Mouse (Mus musculus) midbrain, embryonic 12.5 days (tissue): ENCODE results near the gene Rffl. TPM values are rescaled to one million over a fixed set of nuclear protein-coding genes. Genes with fewer than 3 reads are reported as not detected.
A peak's percentile ranks its signal among the peaks of the same experiment; 100 is the strongest.

Experiments used
- ATAC-seq: fragments of 200-750 bp; cut with Nextera tagmentation; 2 replicates; pipeline ENCODE4 v1.8.0; 2017; ENCODE audit warnings: low read depth, moderate TSS enrichment, moderate library complexity; ENCODE audit not compliant: low FRiP score
- H3K27ac ChIP-seq: fragments of 300-500 bp; sonication (generic); replicated peaks from 2 replicates; pipeline ENCODE4 v1.5.1; 2016; ENCODE audit warnings: mild to moderate bottlenecking
- H3K27me3 ChIP-seq: fragments of 300-500 bp; sonication (generic); 2 replicates; pipeline ENCODE4 v1.6.1; 2016; ENCODE audit warnings: mild to moderate bottlenecking
- H3K36me3 ChIP-seq: fragments of 300-500 bp; sonication (generic); 2 replicates; pipeline ENCODE4 v1.6.1; 2016
- H3K4me1 ChIP-seq: fragments of 300-500 bp; sonication (generic); 2 replicates; pipeline ENCODE4 v1.6.1; 2016
- H3K4me2 ChIP-seq: fragments of 300-500 bp; sonication (generic); replicated peaks from 2 replicates; pipeline ENCODE4 v1.6.1; 2016; ENCODE audit warnings: mild to moderate bottlenecking, moderate library complexity
- H3K4me3 ChIP-seq: fragments of 300-500 bp; sonication (generic); 2 replicates; pipeline ENCODE4 v1.5.1; 2016; ENCODE audit warnings: mild to moderate bottlenecking
- H3K9ac ChIP-seq: fragments of 300-500 bp; sonication (generic); replicated peaks from 2 replicates; pipeline ENCODE4 v1.6.1; 2016; ENCODE audit warnings: mild to moderate bottlenecking, moderate library complexity
- H3K9me3 ChIP-seq: fragments of 300-500 bp; sonication (generic); 2 replicates; pipeline ENCODE4 v1.6.1; 2016; ENCODE audit warnings: mild to moderate bottlenecking
- WGBS: fragments of 180-500 bp; shearing (Covaris S2); methylation state at CpG from one replicate; pipeline ENCODE4 v1.1.7; 2016; 5-methylcytosine and 5-hydroxymethylcytosine counted together
- polyA plus RNA-seq: library from polyadenylated mRNA; unstranded; fragments of >200 nt; fragmentation: Nextera tagmentation; extraction: Ambion mirVana; gene quantifications from 2 replicates; pipeline ENCODE4 v1.2.1, GENCODE M21; 2016

The Rffl gene
- polyA plus RNA-seq, 1 experiment from 2014 or later = 8.9 TPM

DNA sequence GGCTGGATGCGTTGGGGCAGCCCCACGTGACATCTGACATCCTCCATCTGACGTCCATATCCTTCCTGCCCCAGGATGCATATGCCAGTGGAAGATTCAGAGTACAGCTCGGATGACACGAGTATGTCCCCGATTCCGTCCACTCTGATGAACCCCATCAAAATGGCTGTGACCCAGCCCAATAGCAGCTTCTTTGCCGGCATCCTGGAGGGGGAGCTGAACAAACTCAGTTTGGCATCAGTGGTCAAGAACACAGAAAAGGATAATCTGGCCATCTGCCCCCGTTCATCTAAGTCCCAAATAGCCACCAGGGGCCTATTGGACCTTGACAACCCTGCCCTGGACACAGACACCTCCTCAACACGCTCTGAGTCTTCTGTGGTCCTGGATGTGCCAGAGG, 26.5 kb upstream of the Rffl start:
- Histone ChIP-seq H3K4me2 (no peak overlapping the region), H3K36me3 (peaks cover 50% of the 10 kb centered on the region), H3K27me3 (peaks cover 2% of the 10 kb centered on the region; the same call in 1 of the 2 replicates)

GRCm38 (mm10) chr11:82891936-82892335, 20.9 kb upstream of the Rffl start, which contains the start of gene Fndc8:
Fndc8 (plus strand) TSS chr11:82892124.
- 0 out of 2 replicates have a peak, but pooled peaks cover under 1% of the 10 kb centered on the region for H3K36me3 ChIP-seq
- H3K27ac ChIP-seq = no peak within 1 kb of the TSS
- H3K27me3 ChIP-seq = peaks cover 12% of the 10 kb centered on the region
- H3K9ac ChIP-seq = no peak within 1 kb of the TSS
- H3K9me3 ChIP-seq = no peaks in the 10 kb centered on the region
- WGBS = 65% methylated on average over 7 of the region's 7 CpGs
- ATAC-seq = no peak
- no peak within 1 kb of the TSS for H3K4me3 ChIP-seq
- H3K4me1 ChIP-seq = peaks cover 12% of the 10 kb centered on the region
- no peak within 1 kb of the TSS for H3K4me2 ChIP-seq

More for the DNA sequence above, 26.5 kb upstream of the Rffl start:
- no peak overlapping the region for H3K9ac ChIP-seq
- no peak overlapping the region for H3K27ac ChIP-seq
- H3K9me3 ChIP-seq = no peaks in the 10 kb centered on the region
- no peak for ATAC-seq
- no peaks in the 10 kb centered on the region for H3K4me1 ChIP-seq
- WGBS = 85% methylated on average over 10 of the region's 10 CpGs
- no peak overlapping the region for H3K4me3 ChIP-seq

DNA sequence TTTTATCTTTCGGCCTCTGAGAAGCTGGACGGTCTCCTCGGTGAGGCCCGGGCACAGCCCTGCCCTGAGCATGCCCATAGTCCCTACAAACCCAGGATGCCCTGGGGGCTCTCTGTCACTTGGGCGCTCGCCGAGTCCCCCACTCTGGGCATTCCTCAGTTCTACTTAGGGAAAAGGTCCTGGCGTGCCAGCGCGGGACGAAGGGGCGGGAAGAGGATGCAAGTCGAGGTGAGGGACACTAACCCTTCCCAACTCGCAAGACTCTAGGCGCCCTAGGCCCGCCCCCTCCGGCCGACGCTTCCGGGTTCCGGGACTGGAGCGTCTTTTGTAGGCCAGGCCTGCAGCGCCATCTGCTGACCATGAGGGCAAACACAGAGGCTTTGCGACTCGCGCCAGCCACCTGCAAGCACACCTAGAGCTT, 19.3 kb upstream of the Rffl start, which contains the start of gene Rad51d:
Gene Rad51d, minus strand, starts transcription at position 273 of the 421 bp plus-strand sequence.
- WGBS = under 1% methylated on average over 26 of the region's 26 CpGs
- peak within 1 kb of the TSS; percentile 42; the same call in 1 of the 2 replicates for H3K27ac ChIP-seq
- peaks cover 12% of the 10 kb centered on the region for H3K27me3 ChIP-seq
- peak; percentile 92 for ATAC-seq
- H3K4me1 ChIP-seq = peaks cover 12% of the 10 kb centered on the region
- H3K36me3 ChIP-seq = no peaks in the 10 kb centered on the region
- peak within 1 kb of the TSS; percentile 72 for H3K9ac ChIP-seq
- H3K4me2 ChIP-seq = peak within 1 kb of the TSS; percentile 79
- H3K4me3 ChIP-seq = peak within 1 kb of the TSS; percentile 71
- H3K9me3 ChIP-seq = no peaks in the 10 kb centered on the region

DNA sequence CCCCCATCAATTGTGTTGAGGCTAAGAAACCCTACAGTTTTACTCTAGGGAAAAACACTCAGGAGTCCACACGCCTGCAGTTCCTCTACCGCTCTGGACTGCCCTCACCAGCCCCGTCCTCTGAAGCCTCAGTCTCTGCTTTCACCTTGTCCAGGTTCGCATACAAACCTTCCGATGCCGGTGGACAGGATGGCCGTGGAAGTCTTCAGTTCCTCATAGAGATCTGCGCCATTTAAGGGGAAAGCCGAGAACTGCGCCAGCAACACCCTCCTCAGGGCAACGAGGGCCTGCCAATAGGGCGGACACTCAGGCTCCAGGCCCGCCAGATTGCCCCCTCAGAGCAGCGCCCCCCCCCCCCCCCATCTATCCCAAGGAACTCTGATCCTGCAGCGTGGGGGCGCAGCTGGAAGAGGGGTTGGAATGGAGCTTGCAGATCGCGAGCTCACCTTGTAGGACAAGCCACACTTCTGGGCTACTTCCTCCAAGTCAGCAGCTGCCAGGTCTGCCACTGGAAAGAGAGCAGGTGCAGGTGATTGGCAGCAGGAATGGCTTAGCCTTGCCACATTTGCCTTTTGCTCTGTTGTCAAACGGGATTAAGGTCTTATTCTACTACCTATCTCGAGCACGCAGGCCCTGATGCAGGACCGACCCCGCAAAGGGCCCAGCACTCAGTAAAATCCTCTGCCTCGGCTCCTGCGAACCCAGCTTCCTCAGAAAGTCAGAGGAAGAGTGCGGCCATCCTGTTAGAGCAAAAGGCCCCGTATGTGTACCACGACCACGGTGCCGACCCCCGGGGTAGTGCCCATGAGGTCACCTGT, 18.7 kb upstream of the Rffl start:
- Histone ChIP-seq H3K4me1 (peaks cover 12% of the 10 kb centered on the region), H3K36me3 (no peaks in the 10 kb centered on the region), H3K27me3 (peaks cover 12% of the 10 kb centered on the region), H3K9ac (peak overlapping the region; percentile 72), H3K9me3 (no peaks in the 10 kb centered on the region), H3K4me2 (peak overlapping the region; percentile 79), H3K4me3 (peak overlapping the region; percentile 71), H3K27ac (peak overlapping the region; percentile 42; the same call in 1 of the 2 replicates)
- WGBS = 8% methylated on average over 31 of the region's 31 CpGs
- ATAC-seq = peak; percentile 34; the same call in 1 of the 2 replicates

- Histone ChIP-seq H3K27me3 (peaks cover 12% of the 10 kb centered on the region), H3K27ac (no peak overlapping the region), H3K36me3 (no peaks in the 10 kb centered on the region), H3K9me3 (no peaks in the 10 kb centered on the region), H3K4me1 (peaks cover 12% of the 10 kb centered on the region), H3K4me2 (0 out of 2 replicates have a peak overlapping the region, but pooled peaks have one; percentile 79), H3K4me3 (no peak overlapping the region), H3K9ac (peak overlapping the region; percentile 15; the same call in 1 of the 2 replicates)
- 74% methylated on average over 10 of the region's 10 CpGs for WGBS
- no peak for ATAC-seq
Observed at GRCm38 (mm10) chr11:82888491-82888946, 17.5 kb upstream of the Rffl start.

DNA sequence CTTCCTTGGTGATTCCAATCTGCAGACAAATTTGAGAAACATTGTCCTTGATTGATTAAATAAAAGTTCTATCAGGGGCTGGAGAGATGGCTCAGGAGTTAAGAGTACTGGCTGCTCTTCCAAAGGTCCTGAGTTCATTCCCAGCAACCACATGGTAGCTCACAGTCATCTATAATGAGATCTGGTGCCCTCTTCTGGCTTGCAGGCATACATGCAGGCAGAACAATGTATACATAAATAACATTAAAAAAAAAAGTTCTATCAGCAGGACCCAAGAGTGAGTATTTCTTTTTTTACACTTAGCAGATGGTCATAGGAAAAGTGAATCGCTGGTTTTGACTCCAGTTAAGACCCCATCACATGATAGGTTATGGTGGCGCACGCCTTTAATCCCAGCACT, 15.5 kb upstream of the Rffl start:
- Histone ChIP-seq H3K36me3 (peaks cover 10% of the 10 kb centered on the region; the same call in 1 of the 2 replicates), H3K4me2 (no peak overlapping the region), H3K9me3 (no peaks in the 10 kb centered on the region), H3K9ac (no peak overlapping the region), H3K4me3 (no peak overlapping the region), H3K4me1 (peaks cover 12% of the 10 kb centered on the region), H3K27ac (no peak overlapping the region), H3K27me3 (peaks cover 1% of the 10 kb centered on the region; the same call in 1 of the 2 replicates)
- ATAC-seq = no peak
- WGBS = 84% methylated on average over 3 of the region's 3 CpGs

GRCm38 (mm10) chr11:82883180-82883579, 12.2 kb upstream of the Rffl start:
- H3K27ac ChIP-seq = no peak overlapping the region
- no peaks in the 10 kb centered on the region for H3K9me3 ChIP-seq
- H3K4me1 ChIP-seq = no peaks in the 10 kb centered on the region
- H3K4me3 ChIP-seq = no peak overlapping the region
- ATAC-seq = no peak
- H3K4me2 ChIP-seq = no peak overlapping the region
- H3K27me3 ChIP-seq = no peaks in the 10 kb centered on the region
- H3K36me3 ChIP-seq = peaks cover 23% of the 10 kb centered on the region
- H3K9ac ChIP-seq = no peak overlapping the region
- 71% methylated on average over 8 of the region's 8 CpGs for WGBS

GRCm38 (mm10) chr11:82877726-82878344, 6.8 kb upstream of the Rffl start:
- WGBS = 87% methylated on average over 7 of the region's 7 CpGs

DNA sequence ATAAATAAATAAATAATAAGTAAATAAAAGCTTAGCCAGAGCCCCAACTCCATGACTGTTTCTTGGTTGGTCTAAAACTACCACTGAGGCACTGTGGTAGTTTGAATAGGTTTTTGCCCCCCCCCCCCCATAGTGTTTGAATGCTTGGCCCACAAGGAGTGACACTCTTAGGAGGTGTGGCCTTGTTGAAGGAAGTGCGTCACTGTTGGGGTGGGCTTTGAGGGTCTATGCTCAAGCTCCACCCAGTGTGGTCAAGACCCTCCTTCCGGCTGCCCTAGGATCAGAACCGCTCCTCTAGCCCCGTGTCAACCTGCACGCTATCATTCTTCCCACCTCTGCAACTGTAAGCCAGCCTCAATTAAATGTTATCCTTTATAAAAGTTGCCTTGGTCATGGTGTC, 4.6 kb upstream of the Rffl start:
- WGBS = 91% methylated on average over 5 of the region's 5 CpGs
- H3K9me3 ChIP-seq = no peaks in the 10 kb centered on the region

More at GRCm38 (mm10) chr11:82877726-82878344, 6.8 kb upstream of the Rffl start:
- no peak for ATAC-seq
- no peaks in the 10 kb centered on the region for H3K9me3 ChIP-seq
- H3K4me3 ChIP-seq = no peak overlapping the region
- peaks cover 23% of the 10 kb centered on the region for H3K36me3 ChIP-seq
- H3K4me2 ChIP-seq = no peak overlapping the region
- H3K9ac ChIP-seq = no peak overlapping the region
- H3K27ac ChIP-seq = no peak overlapping the region
- H3K4me1 ChIP-seq = no peaks in the 10 kb centered on the region
- H3K27me3 ChIP-seq = no peaks in the 10 kb centered on the region

DNA sequence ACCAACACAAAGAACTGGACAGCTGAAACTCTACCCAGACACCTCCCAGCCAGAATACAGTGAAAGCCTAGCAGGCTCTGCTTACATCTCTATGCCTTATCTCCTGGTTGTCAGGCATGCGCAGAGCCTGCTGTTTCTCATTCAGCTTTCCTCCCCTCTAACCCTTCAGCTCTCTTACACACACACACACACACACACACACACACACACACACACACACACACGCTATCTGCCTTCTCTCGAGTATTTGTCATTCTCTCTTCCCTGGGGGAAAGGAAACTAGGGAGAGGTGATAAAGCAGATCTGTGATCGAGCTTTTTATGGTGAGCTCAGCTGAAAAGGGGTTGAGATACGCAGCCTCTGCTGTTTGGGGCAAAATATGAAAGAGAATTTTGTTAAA, 3.9 kb upstream of the Rffl start:
- Histone ChIP-seq H3K27ac (no peak overlapping the region), H3K9me3 (no peaks in the 10 kb centered on the region), H3K36me3 (peaks cover 11% of the 10 kb centered on the region), H3K4me3 (no peak overlapping the region), H3K4me2 (no peak overlapping the region), H3K9ac (no peak overlapping the region), H3K4me1 (peaks cover 9% of the 10 kb centered on the region; the same call in 1 of the 2 replicates), H3K27me3 (0 out of 2 replicates have a peak, but pooled peaks cover 3% of the 10 kb centered on the region)
- 87% methylated on average over 5 of the region's 5 CpGs for WGBS
- no peak for ATAC-seq

More for the DNA sequence above, 4.6 kb upstream of the Rffl start:
- H3K4me1 ChIP-seq = peaks cover 3% of the 10 kb centered on the region; the same call in 1 of the 2 replicates
- no peak for ATAC-seq
- no peak overlapping the region for H3K4me3 ChIP-seq
- H3K27ac ChIP-seq = no peak overlapping the region
- H3K9ac ChIP-seq = no peak overlapping the region
- peaks cover 14% of the 10 kb centered on the region for H3K36me3 ChIP-seq
- no peak overlapping the region for H3K4me2 ChIP-seq
- H3K27me3 ChIP-seq = no peaks in the 10 kb centered on the region

- WGBS = 4% methylated on average over 36 of the region's 36 CpGs
- H3K9ac ChIP-seq = peak overlapping the region; percentile 77
- no peaks in the 10 kb centered on the region for H3K9me3 ChIP-seq
- H3K4me2 ChIP-seq = peak overlapping the region; percentile 81
- peak overlapping the region; percentile 68 for H3K4me3 ChIP-seq
- 0 out of 2 replicates have a peak, but pooled peaks cover 3% of the 10 kb centered on the region for H3K27me3 ChIP-seq
- H3K4me1 ChIP-seq = peaks cover 16% of the 10 kb centered on the region; the same call in 1 of the 2 replicates
- H3K36me3 ChIP-seq = no peaks in the 10 kb centered on the region
- ATAC-seq = peak; percentile 39
- no peak overlapping the region for H3K27ac ChIP-seq
Observed at GRCm38 (mm10) chr11:82870173-82871030, 608 bp downstream of the Rffl start.
